Mouse (Mus musculus) heart, embryonic 14.5 days (tissue): Measurements from ENCODE around the gene Psenen. TPM values are rescaled to one million over a fixed set of nuclear protein-coding genes. Genes with fewer than 3 reads are reported as not detected.

Experiments
- ATAC-seq: fragments of 200-750 bp; cut with Nextera tagmentation; 2 replicates; pipeline ENCODE4 v1.8.0; 2017; ENCODE audit warnings: low read depth, moderate TSS enrichment; ENCODE audit not compliant: insufficient number of reproducible peaks, insufficient read depth, low FRiP score
- H3K27ac ChIP-seq, 2 experiments: fragments of 200-500 bp in 1 of 2; fragments of 300-500 bp in 1 of 2; sonication (generic) in 1 of 2; replicated peaks in 1 of 2; 2 replicates each; pipeline ENCODE4 v1.5.1; 2012 to 2014; ENCODE audit warnings: low read depth in 2 of 2, low read length in 2 of 2, control low read depth in 1 of 2, mild to moderate bottlenecking in 1 of 2, mixed read lengths in 1 of 2; ENCODE audit not compliant: control insufficient read depth in 1 of 2, insufficient read depth in 1 of 2
- H3K27me3 ChIP-seq: fragments of 300-500 bp; sonication (generic); 2 replicates; pipeline ENCODE4 v1.6.1; 2014; ENCODE audit warnings: mild to moderate bottlenecking, low read length, control low read depth; ENCODE audit not compliant: control insufficient read depth, insufficient read depth
- H3K36me3 ChIP-seq: fragments of 300-500 bp; sonication (generic); 2 replicates; pipeline ENCODE4 v1.6.1; 2014; ENCODE audit warnings: mild to moderate bottlenecking, control low read depth, low read length, mixed read lengths; ENCODE audit not compliant: control insufficient read depth, insufficient read depth
- H3K4me1 ChIP-seq, 2 experiments: fragments of 200-500 bp in 1 of 2; fragments of 300-500 bp in 1 of 2; sonication (generic) in 1 of 2; 2 replicates each; pipeline ENCODE4 v1.6.1; 2012 to 2014; ENCODE audit warnings: low read length in 2 of 2, control low read depth in 1 of 2, mixed read lengths in 1 of 2; ENCODE audit not compliant: control insufficient read depth in 2 of 2, insufficient read depth in 2 of 2
- H3K4me2 ChIP-seq: fragments of 300-500 bp; sonication (generic); 2 replicates; pipeline ENCODE4 v1.6.1; 2014; ENCODE audit warnings: mild to moderate bottlenecking, low read length
- H3K4me3 ChIP-seq, 2 experiments: fragments of 200-500 bp in 1 of 2; fragments of 300-500 bp in 1 of 2; sonication (generic) in 1 of 2; 2 replicates each; pipeline ENCODE4 v1.5.1; 2012 to 2014; ENCODE audit warnings: low read length in 2 of 2, mild to moderate bottlenecking in 2 of 2, control low read depth in 1 of 2, low read depth in 1 of 2, moderate library complexity in 1 of 2; ENCODE audit not compliant: control insufficient read depth in 1 of 2, insufficient read depth in 1 of 2
- H3K9ac ChIP-seq: fragments of 300-500 bp; sonication (generic); 2 replicates; pipeline ENCODE4 v1.6.1; 2014; ENCODE audit warnings: mild to moderate bottlenecking, low read length
- H3K9me3 ChIP-seq: fragments of 300-500 bp; sonication (generic); 2 replicates; pipeline ENCODE4 v1.6.1; 2016; ENCODE audit warnings: low read length, control low read depth; ENCODE audit not compliant: control insufficient read depth
- WGBS: fragments of 180-500 bp; shearing (Covaris S2); extraction: QIAGEN DNeasy Blood & Tissue Kit; methylation state at CpG from one replicate; pipeline ENCODE4 v1.1.7; 2014; 5-methylcytosine and 5-hydroxymethylcytosine counted together
- polyA plus RNA-seq: library from polyadenylated mRNA; unstranded; fragments of >200 nt; fragmentation: Nextera tagmentation; extraction: Ambion mirVana; gene quantifications from 2 replicates; pipeline ENCODE4 v1.2.1, GENCODE M21; 2014

Gene Psenen
- polyA plus RNA-seq, 1 experiment from 2014 or later, result 107 TPM

- Histone ChIP-seq H3K36me3 (peaks cover 48% of the 10 kb centered on the region), H3K9me3 (no peaks in the 10 kb centered on the region), H3K4me2 (peak within 1 kb of the TSS; percentile 86), H3K27me3 (no peaks in the 10 kb centered on the region), H3K4me1 (peaks cover 8 to 14% of the 10 kb centered on the region in 2 experiments), H3K9ac (peak within 1 kb of the TSS; percentile 89), H3K27ac (peak within 1 kb of the TSS; percentile 98), H3K4me3 (peak within 1 kb of the TSS; percentile 73 to 87)
- ATAC-seq, result peak; percentile 86
- WGBS, result under 1% methylated on average over 44 of the region's 44 CpGs
Measured at GRCm38 (mm10) chr7:30552102-30553020, 11.1 kb downstream of the Psenen start, which contains the start of the genes Hspb6 and Proser3. TSS of gene Hspb6 (plus strand) at chr7:30552178. TSS of gene Proser3 (minus strand) at chr7:30552299.

GRCm38 (mm10) chr7:30551445-30552101 lies 11.9 kb downstream of the Psenen start:
- peak overlapping the region; percentile 73 to 87 for H3K4me3 ChIP-seq
- WGBS, result 3% methylated on average over 10 of the region's 10 CpGs

GRCm38 (mm10) chr7:30550603-30551002 lies 12.8 kb downstream of the Psenen start:
- Histone ChIP-seq H3K4me2 (no peak overlapping the region), H3K27ac (no peak overlapping the region), H3K27me3 (no peaks in the 10 kb centered on the region), H3K36me3 (peaks cover 47% of the 10 kb centered on the region), H3K4me3 (no peak overlapping the region), H3K4me1 (peaks cover 8 to 14% of the 10 kb centered on the region in 2 experiments), H3K9me3 (no peaks in the 10 kb centered on the region), H3K9ac (no peak overlapping the region)
- WGBS, result 92% methylated on average over 1 of the region's 1 CpGs
- no peak for ATAC-seq

More at GRCm38 (mm10) chr7:30551445-30552101, 11.9 kb downstream of the Psenen start:
- Histone ChIP-seq H3K4me2 (peak overlapping the region; percentile 86), H3K9me3 (no peaks in the 10 kb centered on the region), H3K9ac (peak overlapping the region; percentile 89), H3K4me1 (peaks cover 8 to 14% of the 10 kb centered on the region in 2 experiments), H3K27me3 (no peaks in the 10 kb centered on the region), H3K27ac (peak overlapping the region; percentile 98), H3K36me3 (peaks cover 47% of the 10 kb centered on the region)
- ATAC-seq, result peak; percentile 27

DNA sequence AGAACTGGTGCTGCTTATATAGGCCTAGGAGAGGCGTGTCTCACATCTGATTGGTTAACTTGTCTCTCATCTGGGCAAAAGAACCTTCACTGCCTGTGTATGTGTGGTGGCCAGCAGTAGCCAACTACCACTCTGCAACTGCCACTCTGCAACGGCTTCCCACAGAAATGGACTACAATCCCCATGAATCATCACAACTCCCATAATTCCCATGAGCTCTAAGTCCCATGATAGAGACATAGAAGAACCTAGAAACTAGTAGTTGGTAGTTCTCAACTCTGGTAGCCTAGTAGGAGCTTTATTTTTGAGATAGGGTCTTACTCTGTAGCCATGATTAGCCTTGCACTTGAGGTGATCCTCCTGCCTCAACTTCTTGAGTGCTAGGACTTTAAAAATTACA lies 13.5 kb downstream of the Psenen start:
- peaks cover 8 to 14% of the 10 kb centered on the region in 2 experiments for H3K4me1 ChIP-seq
- H3K4me3 ChIP-seq, result no peak overlapping the region
- no peaks in the 10 kb centered on the region for H3K27me3 ChIP-seq
- peaks cover 45% of the 10 kb centered on the region for H3K36me3 ChIP-seq
- no peak overlapping the region for H3K27ac ChIP-seq
- WGBS, result 95% methylated on average over 2 of the region's 2 CpGs
- ATAC-seq, result no peak
- H3K9me3 ChIP-seq, result no peaks in the 10 kb centered on the region
- H3K9ac ChIP-seq, result no peak overlapping the region
- H3K4me2 ChIP-seq, result no peak overlapping the region

DNA sequence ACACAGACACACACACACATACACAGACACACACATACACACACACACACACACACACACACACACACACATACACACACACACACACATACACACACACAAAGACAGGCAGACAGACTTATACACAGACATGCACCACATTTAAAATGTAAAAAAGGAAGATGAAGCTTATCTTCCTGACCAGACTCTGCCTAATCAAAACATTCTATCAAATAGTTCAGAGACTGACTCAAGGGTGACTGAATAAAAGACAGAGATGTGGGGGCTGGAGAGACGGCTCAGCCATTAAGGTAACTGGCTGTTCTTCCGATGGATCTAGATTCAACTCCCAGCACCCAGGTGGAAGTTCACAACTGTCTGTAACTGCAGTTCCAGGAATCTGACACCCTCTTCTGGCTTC lies 19.1 kb downstream of the Psenen start:
- H3K9ac ChIP-seq, result no peak overlapping the region
- ATAC-seq, result no peak
- no peaks in the 10 kb centered on the region for H3K4me1 ChIP-seq
- no peaks in the 10 kb centered on the region for H3K9me3 ChIP-seq
- H3K4me3 ChIP-seq, result no peak overlapping the region
- no peak overlapping the region for H3K27ac ChIP-seq
- H3K4me2 ChIP-seq, result no peak overlapping the region
- H3K27me3 ChIP-seq, result no peaks in the 10 kb centered on the region
- WGBS, result 93% methylated on average over 2 of the region's 2 CpGs
- peaks cover 81% of the 10 kb centered on the region for H3K36me3 ChIP-seq

DNA sequence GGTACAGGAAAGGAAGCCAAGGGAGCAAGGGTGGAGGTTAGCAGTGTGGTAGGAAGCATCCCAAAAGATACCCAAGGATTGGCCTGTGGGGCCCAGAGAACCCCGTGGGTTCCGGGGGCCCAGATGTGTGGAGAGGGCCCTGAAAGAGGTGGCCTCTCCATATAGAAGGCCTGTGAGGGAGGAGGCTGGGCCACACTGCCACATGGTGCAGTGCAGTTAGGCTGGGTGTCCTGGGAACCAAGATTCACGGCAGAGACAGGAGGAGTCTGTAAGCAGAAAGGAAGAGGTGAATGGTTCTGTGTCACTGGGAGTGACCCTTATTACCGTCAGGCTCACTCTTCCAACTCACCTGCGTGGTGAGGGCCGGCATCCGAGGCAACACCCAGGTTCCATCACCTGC lies 22.9 kb downstream of the Psenen start:
- no peak overlapping the region for H3K4me3 ChIP-seq
- no peaks in the 10 kb centered on the region for H3K9me3 ChIP-seq
- peaks cover 55% of the 10 kb centered on the region for H3K36me3 ChIP-seq
- no peak overlapping the region for H3K4me2 ChIP-seq
- 87% methylated on average over 7 of the region's 7 CpGs for WGBS
- H3K4me1 ChIP-seq, result peaks cover 0 to 3% of the 10 kb centered on the region in 2 experiments; a peak in 1 of 4 replicates
- no peaks in the 10 kb centered on the region for H3K27me3 ChIP-seq
- ATAC-seq, result no peak
- no peak overlapping the region for H3K27ac ChIP-seq
- no peak overlapping the region for H3K9ac ChIP-seq

GRCm38 (mm10) chr7:30534633-30535577 lies 28.5 kb downstream of the Psenen start, which contains the start of gene Arhgap33:
TSS of gene Arhgap33 (minus strand) at chr7:30535060.
- Histone ChIP-seq H3K9ac (peak within 1 kb of the TSS; percentile 81), H3K27me3 (no peaks in the 10 kb centered on the region), H3K9me3 (no peaks in the 10 kb centered on the region), H3K4me2 (peak within 1 kb of the TSS; percentile 97), H3K4me1 (peaks cover 17 to 30% of the 10 kb centered on the region in 2 experiments), H3K27ac (0 out of 4 replicates have a peak within 1 kb of the TSS, but pooled peaks of 1 of the 2 experiments have one; percentile 47), H3K4me3 (peak within 1 kb of the TSS; percentile 74 to 76), H3K36me3 (peaks cover 38% of the 10 kb centered on the region)
- ATAC-seq, result peak; percentile 96
- under 1% methylated on average over 60 of the region's 84 CpGs for WGBS
